Mouse (Mus musculus) macrophage (primary cell): ENCODE measurements around the gene Nans. TPM values are rescaled to one million over a fixed set of nuclear protein-coding genes. Genes with fewer than 3 reads are reported as not detected.

ENCODE experiments used
- H3K27ac ChIP-seq: fragments of 350-480 bp; formaldehyde crosslinking; 2 replicates; pipeline ENCODE4 v1.9.0; 2021
- H3K36me3 ChIP-seq: fragments of 350-480 bp; formaldehyde crosslinking; 2 replicates; pipeline ENCODE4 v1.9.0; 2021; ENCODE audit errors: inconsistent target
- H3K4me3 ChIP-seq: fragments of 350-480 bp; formaldehyde crosslinking; 2 replicates; pipeline ENCODE4 v1.9.0; 2021; ENCODE audit errors: inconsistent target
- H3K79me2 ChIP-seq: fragments of 350-480 bp; formaldehyde crosslinking; 2 replicates; pipeline ENCODE4 v1.9.0; 2021; ENCODE audit errors: inconsistent target
- WGBS: methylation state at CpG from one replicate; pipeline ENCODE4 v1.1.7; 2026; ENCODE audit warnings: inconsistent platforms; ENCODE audit not compliant: missing documents; 5-methylcytosine and 5-hydroxymethylcytosine counted together
- polyA plus RNA-seq: library from polyadenylated mRNA; stranded (reverse); fragments of 250-400 nt; gene quantifications from 3 replicates; pipeline ENCODE4 v1.2.4, GENCODE M21; 2018; ENCODE audit warnings: inconsistent platforms

Nans gene
- polyA plus RNA-seq, 1 experiment from 2014 or later, result 48.9 TPM

GRCm38 (mm10) chr4:46502606-46503502 is 13.8 kb downstream of the Nans start:
- no peak overlapping the region for H3K4me3 ChIP-seq
- H3K27ac ChIP-seq, result no peak overlapping the region
- 90% methylated on average over 16 of the region's 16 CpGs for WGBS
- H3K79me2 ChIP-seq, result peaks cover 8% of the 10 kb centered on the region; the same call in 1 of the 2 replicates
- H3K36me3 ChIP-seq, result peaks cover 48% of the 10 kb centered on the region; the same call in 1 of the 2 replicates

DNA sequence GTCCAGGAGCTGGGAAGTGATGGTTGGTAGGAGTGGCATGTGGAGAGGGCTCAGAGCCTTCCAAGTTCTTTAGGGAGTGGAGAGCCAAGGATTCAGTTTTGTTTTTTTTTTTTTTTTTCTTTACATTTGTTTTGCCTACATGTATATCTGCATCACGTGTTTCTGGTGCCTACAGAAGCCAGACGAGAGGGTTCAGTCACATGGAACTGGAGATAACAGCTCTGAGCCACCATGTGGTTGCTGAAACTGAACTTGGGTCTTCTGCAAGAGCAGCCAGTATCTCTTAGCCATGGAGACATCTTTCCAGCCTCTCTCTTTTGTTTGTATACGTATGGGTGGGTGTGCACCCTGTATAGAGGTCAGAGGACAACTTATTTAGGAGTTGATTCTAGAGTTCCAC is 14.8 kb downstream of the Nans start:
- no peak overlapping the region for H3K4me3 ChIP-seq
- H3K79me2 ChIP-seq, result no peaks in the 10 kb centered on the region
- H3K36me3 ChIP-seq, result peaks cover 48% of the 10 kb centered on the region; the same call in 1 of the 2 replicates
- no peak overlapping the region for H3K27ac ChIP-seq
- 87% methylated on average over 2 of the region's 3 CpGs for WGBS

DNA sequence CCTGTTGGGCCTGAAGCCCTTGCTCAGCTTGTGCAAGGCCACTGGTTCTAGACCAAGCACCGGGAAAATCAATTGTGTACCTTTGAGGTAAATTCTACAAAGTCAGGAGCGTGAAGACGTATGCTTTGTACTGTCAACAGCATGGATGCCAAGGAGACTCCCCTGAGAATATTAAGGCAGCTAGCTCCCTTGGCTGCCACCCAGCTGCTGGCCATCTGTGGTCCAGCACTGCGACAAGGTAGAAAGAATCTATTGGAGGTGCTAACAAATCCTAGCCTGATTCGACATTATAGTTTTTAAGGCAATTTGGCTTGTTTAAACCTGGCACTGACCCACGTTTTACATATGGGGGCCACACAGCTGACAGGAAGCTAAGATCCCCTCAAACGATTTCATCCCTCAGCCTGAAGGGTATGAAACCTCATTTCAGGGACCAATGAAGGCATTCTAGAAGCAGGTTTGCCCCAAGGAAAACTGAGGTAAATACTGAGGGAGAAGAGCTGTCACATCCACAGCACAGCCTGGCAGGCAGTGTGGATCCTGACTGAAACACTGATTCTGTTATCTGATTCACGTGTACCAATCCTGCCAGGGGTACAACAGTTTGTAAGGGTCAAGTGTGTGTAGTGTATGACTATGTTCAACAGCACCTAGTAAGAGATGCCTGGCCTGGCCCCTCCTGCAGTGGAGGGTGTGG is 16.5 kb downstream of the Nans start:
- H3K36me3 ChIP-seq, result peaks cover 36% of the 10 kb centered on the region; the same call in 1 of the 2 replicates
- WGBS, result 81% methylated on average over 8 of the region's 8 CpGs
- no peak overlapping the region for H3K27ac ChIP-seq
- H3K4me3 ChIP-seq, result no peak overlapping the region
- H3K79me2 ChIP-seq, result no peaks in the 10 kb centered on the region

DNA sequence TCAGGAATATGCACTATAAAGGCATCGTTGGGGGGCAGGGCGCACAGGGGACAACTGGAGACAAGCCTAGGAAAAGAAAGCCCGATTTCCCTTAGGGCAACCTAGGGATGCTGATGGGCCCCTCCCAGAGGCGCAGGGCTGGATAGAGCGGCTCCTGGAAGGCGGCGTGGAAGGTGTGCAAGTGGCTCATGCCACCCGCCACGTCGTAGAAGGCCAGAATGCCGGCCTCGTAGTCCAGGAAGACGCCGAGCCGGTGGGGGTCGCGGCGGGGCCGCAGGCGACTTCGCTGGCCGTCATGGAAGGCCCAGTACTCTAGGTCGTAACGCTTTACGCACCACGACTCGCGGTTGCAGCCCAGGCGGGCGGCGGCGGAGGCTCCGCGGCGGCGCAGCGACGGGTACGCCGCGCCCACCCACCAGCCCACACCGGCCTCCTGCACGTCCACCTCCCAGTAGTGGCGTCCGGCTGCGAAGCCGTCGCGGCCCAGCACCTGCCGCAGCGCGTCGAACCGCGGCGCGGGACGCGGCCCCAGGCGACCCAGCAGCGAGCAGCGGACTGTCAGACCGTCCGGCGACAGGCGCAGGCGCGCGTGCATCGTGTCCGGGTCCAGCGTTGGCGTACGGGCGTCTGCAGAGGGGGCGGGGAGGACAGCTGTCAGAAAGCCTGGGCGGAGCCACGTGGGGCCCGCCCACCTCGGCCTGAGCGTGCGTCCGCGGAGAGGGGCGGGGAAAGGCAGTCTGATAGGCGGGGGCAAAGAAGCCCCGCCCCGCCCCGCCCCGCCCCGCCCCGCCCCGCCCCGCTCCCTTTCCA is 18.0 kb downstream of the Nans start:
- Histone ChIP-seq H3K36me3 (peaks cover 35% of the 10 kb centered on the region; the same call in 1 of the 2 replicates), H3K79me2 (no peaks in the 10 kb centered on the region), H3K27ac (no peak overlapping the region), H3K4me3 (no peak overlapping the region)
- 10% methylated on average over 69 of the region's 94 CpGs for WGBS

DNA sequence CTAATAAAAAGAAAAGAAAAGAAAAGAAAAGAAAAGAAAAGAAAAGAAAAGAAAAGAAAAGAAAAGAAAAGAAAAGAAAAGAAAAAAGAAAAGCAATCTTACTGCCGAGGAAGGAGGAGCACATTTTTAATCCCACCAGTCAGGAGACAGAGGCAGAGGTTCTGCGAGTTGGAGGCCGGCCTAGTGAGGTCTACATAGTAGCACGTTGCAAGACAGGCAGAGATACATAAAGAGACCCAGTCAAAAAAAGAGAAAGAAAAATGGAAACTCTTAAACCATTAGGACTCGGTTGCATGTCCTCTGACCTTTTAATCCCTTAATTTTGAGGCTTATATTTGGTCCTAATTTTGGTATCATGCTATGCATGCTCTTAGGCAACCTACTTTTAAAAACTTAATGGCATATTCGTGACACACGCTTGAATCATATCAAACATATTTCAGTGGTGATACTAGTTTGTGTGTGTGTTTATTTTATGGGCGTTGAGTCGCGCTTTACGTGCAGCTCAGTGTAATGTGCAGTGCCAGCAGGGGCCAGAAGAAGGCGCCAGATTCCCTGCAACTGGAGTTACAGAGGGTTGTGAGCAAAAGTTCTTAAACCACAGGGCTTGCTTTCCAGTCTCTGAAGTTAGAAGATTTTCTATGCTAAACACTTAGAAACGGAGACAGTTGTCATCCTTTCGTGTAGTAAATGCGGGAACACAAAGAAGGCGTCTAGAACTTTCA is 18.9 kb downstream of the Nans start:
- H3K27ac ChIP-seq, result peak overlapping the region; percentile 15
- H3K36me3 ChIP-seq, result peaks cover 30% of the 10 kb centered on the region; the same call in 1 of the 2 replicates
- no peak overlapping the region for H3K4me3 ChIP-seq
- H3K79me2 ChIP-seq, result no peaks in the 10 kb centered on the region
- 24% methylated on average over 16 of the region's 16 CpGs for WGBS

DNA sequence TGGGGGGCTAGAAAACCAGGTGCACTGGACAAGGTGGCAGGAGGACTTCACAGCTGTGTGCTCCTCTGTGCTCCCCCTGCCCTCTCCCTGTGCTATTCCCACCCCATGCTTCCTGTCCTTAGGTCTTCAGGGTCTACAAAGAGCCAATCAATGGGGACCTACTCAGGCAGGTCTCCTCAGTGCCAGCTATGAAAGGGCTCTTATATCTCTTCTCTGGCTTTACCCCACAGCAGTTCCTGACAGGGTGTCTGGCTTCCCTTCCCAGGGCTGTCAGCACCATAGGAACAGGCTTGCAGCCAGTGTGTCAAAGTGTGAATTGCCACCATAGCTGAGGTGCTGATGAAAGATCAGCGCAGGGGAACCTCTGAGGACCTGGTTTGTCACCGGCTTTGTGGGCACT is 31.4 kb downstream of the Nans start:
- H3K27ac ChIP-seq, result no peak overlapping the region
- no peak overlapping the region for H3K4me3 ChIP-seq
- peaks cover 78% of the 10 kb centered on the region for H3K36me3 ChIP-seq
- H3K79me2 ChIP-seq, result no peaks in the 10 kb centered on the region; the same call in 1 of the 2 replicates
- WGBS, result 100% methylated on average over 2 of the region's 2 CpGs

- Histone ChIP-seq H3K4me3 (no peak overlapping the region), H3K36me3 (peaks cover 83% of the 10 kb centered on the region), H3K27ac (no peak overlapping the region), H3K79me2 (peaks cover 4% of the 10 kb centered on the region; the same call in 1 of the 2 replicates)
- WGBS, result 88% methylated on average over 10 of the region's 10 CpGs
Measured at GRCm38 (mm10) chr4:46521457-46521856, 32.4 kb downstream of the Nans start.

GRCm38 (mm10) chr4:46523324-46523723 is 34.3 kb downstream of the Nans start:
- WGBS, result 100% methylated on average over 4 of the region's 4 CpGs
- Histone ChIP-seq H3K79me2 (peaks cover 20% of the 10 kb centered on the region; the same call in 1 of the 2 replicates), H3K4me3 (no peak overlapping the region), H3K36me3 (peaks cover 88% of the 10 kb centered on the region), H3K27ac (no peak overlapping the region)

GRCm38 (mm10) chr4:46526226-46526625 is 37.2 kb downstream of the Nans start:
- WGBS, result 92% methylated on average over 3 of the region's 3 CpGs
- peaks cover 50% of the 10 kb centered on the region for H3K79me2 ChIP-seq
- H3K36me3 ChIP-seq, result peaks cover 87% of the 10 kb centered on the region
- H3K27ac ChIP-seq, result no peak overlapping the region
- H3K4me3 ChIP-seq, result no peak overlapping the region

GRCm38 (mm10) chr4:46526798-46527557 is 37.9 kb downstream of the Nans start:
- peaks cover 57% of the 10 kb centered on the region for H3K79me2 ChIP-seq
- no peak overlapping the region for H3K4me3 ChIP-seq
- no peak overlapping the region for H3K27ac ChIP-seq
- H3K36me3 ChIP-seq, result peaks cover 87% of the 10 kb centered on the region
- 77% methylated on average over 17 of the region's 17 CpGs for WGBS

- Histone ChIP-seq H3K4me3 (no peak overlapping the region), H3K36me3 (peaks cover 87% of the 10 kb centered on the region), H3K79me2 (peaks cover 63% of the 10 kb centered on the region), H3K27ac (no peak overlapping the region)
- 35% methylated on average over 3 of the region's 7 CpGs for WGBS
Measured at GRCm38 (mm10) chr4:46527558-46527926, 38.5 kb downstream of the Nans start.

DNA sequence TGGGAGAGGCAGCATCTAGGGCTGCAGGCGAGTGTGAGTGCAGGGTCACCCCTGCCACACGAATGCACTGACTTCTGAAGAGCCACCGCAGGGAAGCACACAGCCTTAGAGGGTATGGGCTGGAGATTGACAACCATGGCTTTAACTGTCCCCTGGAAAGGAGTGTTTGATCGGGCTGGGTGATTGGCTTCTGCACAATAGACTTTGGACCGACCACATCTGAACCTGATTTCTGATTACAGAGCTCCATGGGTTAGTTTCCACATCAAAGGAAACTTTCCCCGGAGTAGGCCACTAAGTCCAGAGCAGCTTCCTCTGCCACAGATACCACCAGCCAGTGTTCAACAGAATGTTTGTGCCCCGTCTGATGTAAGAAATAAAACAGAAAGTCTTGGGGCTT is 40.7 kb downstream of the Nans start:
- no peak overlapping the region for H3K4me3 ChIP-seq
- peaks cover 71% of the 10 kb centered on the region for H3K36me3 ChIP-seq
- WGBS, result 93% methylated on average over 7 of the region's 7 CpGs
- H3K79me2 ChIP-seq, result peaks cover 83% of the 10 kb centered on the region
- H3K27ac ChIP-seq, result no peak overlapping the region

DNA sequence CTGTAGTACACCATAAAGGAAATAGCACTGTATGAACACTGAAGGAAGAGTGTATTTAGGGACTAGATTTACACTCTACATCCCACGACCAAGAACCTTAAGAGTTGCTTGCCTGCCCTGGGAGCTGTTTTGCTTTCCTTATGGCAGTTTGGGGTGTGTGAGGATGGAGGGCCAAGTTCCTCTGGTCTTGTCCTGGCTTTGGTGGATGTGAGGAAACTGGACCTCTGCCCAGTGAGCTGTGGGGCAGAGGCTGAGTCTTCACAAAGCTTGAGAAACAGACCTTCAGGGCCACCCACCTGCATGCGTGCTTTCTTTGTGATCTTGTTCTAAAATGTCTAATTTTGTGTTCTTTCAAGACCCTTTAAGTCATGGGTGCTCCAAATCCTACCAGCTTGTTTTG is 43.5 kb downstream of the Nans start:
- Histone ChIP-seq H3K27ac (no peak overlapping the region), H3K79me2 (peaks cover 81% of the 10 kb centered on the region), H3K4me3 (no peak overlapping the region), H3K36me3 (peaks cover 49% of the 10 kb centered on the region)
- 91% methylated on average over 1 of the region's 2 CpGs for WGBS
